Mouse (Mus musculus) spleen, adult 2 months (tissue): ENCODE data around the gene Hpf1.

Experiments used
- CTCF ChIP-seq: fragments of 200-500 bp; IDR thresholded peaks from 2 replicates; pipeline ENCODE4 v1.5.1; 2011; ENCODE audit warnings: mild to moderate bottlenecking, inconsistent platforms; ENCODE audit not compliant: insufficient read depth, insufficient read length, insufficient replicate concordance; ENCODE audit errors: extremely low read depth
- POLR2A ChIP-seq: fragments of 200-500 bp; IDR thresholded peaks from 2 replicates; pipeline ENCODE4 v1.6.1; 2011; ENCODE audit warnings: low read depth, low read length, inconsistent platforms

DNA sequence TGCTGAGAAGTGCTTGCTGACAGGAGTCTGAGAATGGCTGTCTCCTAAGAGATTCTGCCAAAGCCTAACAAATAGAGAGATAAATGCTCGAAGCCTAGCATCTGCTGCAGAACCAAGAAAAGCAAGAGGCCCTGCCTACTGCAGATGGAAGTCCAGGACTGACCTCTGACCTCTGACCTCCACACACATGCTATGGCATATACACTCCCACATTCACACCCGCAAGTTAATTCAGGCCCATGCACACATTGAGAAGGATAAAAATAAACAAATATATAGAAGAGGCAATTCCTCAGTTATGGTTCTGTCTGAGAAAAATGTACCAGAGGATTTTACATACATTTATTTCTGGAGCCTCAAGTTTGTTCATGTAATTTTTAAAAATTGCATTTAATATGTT lies 11.6 kb upstream of the Hpf1 start:
- TF ChIP-seq POLR2A = no peak
- TF ChIP-seq CTCF = no peak
